Mouse (Mus musculus) liver, postnatal 0 days (tissue): ENCODE results near the gene C8a. TPM values are rescaled to one million over a fixed set of nuclear protein-coding genes. Genes with fewer than 3 reads are reported as not detected.

Experiments used
- ATAC-seq: fragments of 200-750 bp; cut with Nextera tagmentation; 2 replicates; pipeline ENCODE4 v1.8.0; 2017; ENCODE audit warnings: mild to moderate bottlenecking, moderate library complexity
- DNase-seq: peaks from one replicate; pipeline ENCODE4 v3.0.0-alpha.2; 2016
- H3K27ac ChIP-seq: fragments of 300-500 bp; sonication (generic); 2 replicates; pipeline ENCODE4 v1.5.1; 2014; ENCODE audit warnings: antibody characterized with exemption, moderate library complexity, mild to moderate bottlenecking, low read depth
- H3K27me3 ChIP-seq: fragments of 300-500 bp; sonication (generic); 2 replicates; pipeline ENCODE4 v1.6.1; 2014; ENCODE audit warnings: low read length, control low read depth, mixed read lengths; ENCODE audit not compliant: insufficient read depth
- H3K36me3 ChIP-seq: fragments of 300-500 bp; sonication (generic); replicated peaks from 2 replicates; pipeline ENCODE4 v1.6.1; 2014; ENCODE audit warnings: mild to moderate bottlenecking, control low read depth, low read length, moderate library complexity, mixed read lengths; ENCODE audit not compliant: insufficient read depth
- H3K4me1 ChIP-seq: fragments of 300-500 bp; sonication (generic); 2 replicates; pipeline ENCODE4 v1.6.1; 2014; ENCODE audit warnings: antibody characterized with exemption, mild to moderate bottlenecking, control low read depth; ENCODE audit not compliant: insufficient read depth
- H3K4me2 ChIP-seq: fragments of 300-500 bp; sonication (generic); 2 replicates; pipeline ENCODE4 v1.6.1; 2014; ENCODE audit warnings: low read depth, mild to moderate bottlenecking, low read length, moderate library complexity, mixed read lengths
- H3K4me3 ChIP-seq: fragments of 300-500 bp; sonication (generic); 2 replicates; pipeline ENCODE4 v1.5.1; 2014; ENCODE audit warnings: low read depth, low read length
- H3K9ac ChIP-seq: fragments of 300-500 bp; sonication (generic); replicated peaks from 2 replicates; pipeline ENCODE4 v1.6.1; 2014; ENCODE audit warnings: mild to moderate bottlenecking, moderate library complexity
- H3K9me3 ChIP-seq: fragments of 300-500 bp; sonication (generic); 2 replicates; pipeline ENCODE4 v1.6.1; 2016; ENCODE audit warnings: mild to moderate bottlenecking, control low read depth, low read length, mixed read lengths
- CTCF ChIP-seq: sonication (generic); IDR thresholded peaks from 2 replicates; pipeline ENCODE4 v1.5.1; 2016; ENCODE audit warnings: antibody characterized with exemption, low read depth
- EP300 ChIP-seq: IDR thresholded peaks from 2 replicates; pipeline ENCODE4 v1.6.1; 2016; ENCODE audit warnings: antibody characterized with exemption, low read depth, mild to moderate bottlenecking
- WGBS: fragments of 180-500 bp; shearing (Covaris S2); extraction: QIAGEN DNeasy Blood & Tissue Kit; methylation state at CpG from one replicate; pipeline ENCODE4 v1.1.7; 2014; ENCODE audit not compliant: insufficient replicate concordance; 5-methylcytosine and 5-hydroxymethylcytosine counted together
- polyA plus RNA-seq: library from polyadenylated mRNA; unstranded; fragments of >200 nt; fragmentation: Nextera tagmentation; extraction: Ambion mirVana; gene quantifications from 2 replicates; pipeline ENCODE4 v1.2.1, GENCODE M21; 2015

Gene C8a
- polyA plus RNA-seq, 1 experiment from 2014 or later, result 33.1 TPM

- ATAC-seq, result no peak
- Histone ChIP-seq H3K27me3 (no peaks in the 10 kb centered on the region), H3K9ac (no peak overlapping the region), H3K4me2 (no peak overlapping the region), H3K27ac (no peak overlapping the region), H3K36me3 (peaks cover 13% of the 10 kb centered on the region), H3K4me1 (0 out of 2 replicates have a peak, but pooled peaks cover under 1% of the 10 kb centered on the region), H3K9me3 (no peaks in the 10 kb centered on the region), H3K4me3 (no peak overlapping the region)
- WGBS, result 76% methylated on average over 5 of the region's 5 CpGs
- TF ChIP-seq CTCF, result no peak
- no peak for TF ChIP-seq EP300
- DNase-seq, result no peak
Measured at GRCm38 (mm10) chr4:104828939-104829338, 47.3 kb downstream of the C8a start.

GRCm38 (mm10) chr4:104824381-104825077 lies 51.7 kb downstream of the C8a start:
- ATAC-seq (peak; percentile 82), DNase-seq (peak; percentile 28)
- H3K4me3 ChIP-seq, result no peak overlapping the region
- TF ChIP-seq EP300 (peak; percentile 64), CTCF (no peak)
- H3K4me2 ChIP-seq, result no peak overlapping the region
- no peak overlapping the region for H3K9ac ChIP-seq
- H3K4me1 ChIP-seq, result peaks cover 10% of the 10 kb centered on the region; the same call in 1 of the 2 replicates
- peaks cover 11% of the 10 kb centered on the region for H3K36me3 ChIP-seq
- 54% methylated on average over 7 of the region's 7 CpGs for WGBS
- H3K27me3 ChIP-seq, result no peaks in the 10 kb centered on the region
- H3K27ac ChIP-seq, result peak overlapping the region; percentile 97
- H3K9me3 ChIP-seq, result no peaks in the 10 kb centered on the region

DNA sequence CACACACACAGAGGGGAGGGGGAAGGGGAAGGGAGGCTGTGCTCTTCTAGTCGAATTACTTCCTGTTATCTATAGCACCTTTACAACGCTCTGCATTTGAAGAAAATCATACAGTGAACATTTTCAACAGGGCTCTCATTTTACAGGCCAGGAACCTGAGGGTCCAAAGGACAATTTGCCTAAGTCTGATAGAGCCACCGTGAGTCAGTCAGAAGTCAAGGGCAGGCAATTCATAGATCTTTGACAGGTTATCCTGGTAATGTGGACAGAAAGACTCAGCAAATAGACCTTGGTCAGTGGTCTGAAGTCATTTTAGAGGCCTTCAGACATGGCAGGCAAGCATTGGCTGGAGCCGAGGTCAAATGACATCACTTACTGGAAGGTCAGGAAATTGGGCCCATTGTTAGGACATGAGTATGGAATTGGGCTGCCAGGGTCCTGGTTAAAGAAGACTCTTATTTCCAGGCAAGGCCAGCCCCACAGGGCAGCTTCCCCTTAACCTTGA lies 52.5 kb downstream of the C8a start:
- DNase-seq (no peak), ATAC-seq (peak; percentile 76)
- H3K27me3 ChIP-seq, result no peaks in the 10 kb centered on the region
- no peak overlapping the region for H3K4me3 ChIP-seq
- H3K9ac ChIP-seq, result no peak overlapping the region
- H3K4me1 ChIP-seq, result peaks cover 16% of the 10 kb centered on the region
- H3K4me2 ChIP-seq, result no peak overlapping the region
- no peaks in the 10 kb centered on the region for H3K9me3 ChIP-seq
- TF ChIP-seq CTCF (no peak), EP300 (peak; percentile 68)
- peaks cover 11% of the 10 kb centered on the region for H3K36me3 ChIP-seq
- WGBS, result 39% methylated on average over 4 of the region's 4 CpGs
- H3K27ac ChIP-seq, result peak overlapping the region; percentile 97

DNA sequence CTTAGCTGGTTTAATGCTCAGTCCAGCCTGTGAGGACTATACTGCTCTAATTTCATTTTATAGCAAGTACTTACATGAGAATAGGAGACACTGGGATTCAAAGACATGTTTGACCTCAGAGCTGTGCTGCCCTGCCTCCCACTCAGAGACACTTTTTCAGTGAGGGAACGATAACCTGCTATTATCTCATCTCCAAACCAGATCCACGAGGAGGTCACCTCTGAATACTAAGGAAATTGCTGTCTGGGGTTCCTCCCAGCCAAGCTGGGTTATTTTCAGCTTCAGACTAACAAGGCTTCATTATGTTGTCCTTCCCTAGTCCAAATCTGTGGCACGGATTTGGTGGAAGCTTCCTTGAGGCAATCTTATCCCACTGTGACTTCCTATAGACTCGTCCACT lies 56.3 kb downstream of the C8a start:
- Histone ChIP-seq H3K4me2 (no peak overlapping the region), H3K4me1 (peaks cover 23% of the 10 kb centered on the region), H3K36me3 (no peaks in the 10 kb centered on the region; the same call in 1 of the 2 replicates), H3K27ac (peak overlapping the region; percentile 78; the same call in 1 of the 2 replicates), H3K27me3 (no peaks in the 10 kb centered on the region), H3K4me3 (no peak overlapping the region), H3K9ac (no peak overlapping the region), H3K9me3 (no peaks in the 10 kb centered on the region)
- TF ChIP-seq CTCF, result no peak
- no peak for TF ChIP-seq EP300
- DNase-seq, result no peak
- no peak for ATAC-seq
- 55% methylated on average over 4 of the region's 4 CpGs for WGBS

GRCm38 (mm10) chr4:104818986-104819385 lies 57.2 kb downstream of the C8a start:
- Histone ChIP-seq H3K4me1 (peaks cover 23% of the 10 kb centered on the region), H3K9me3 (no peaks in the 10 kb centered on the region), H3K27me3 (no peaks in the 10 kb centered on the region), H3K4me2 (no peak overlapping the region), H3K36me3 (no peaks in the 10 kb centered on the region; the same call in 1 of the 2 replicates), H3K9ac (no peak overlapping the region), H3K27ac (peak overlapping the region; percentile 78), H3K4me3 (no peak overlapping the region)
- WGBS, result 52% methylated on average over 4 of the region's 4 CpGs
- DNase-seq (no peak), ATAC-seq (no peak)
- TF ChIP-seq EP300 (no peak), CTCF (no peak)

DNA sequence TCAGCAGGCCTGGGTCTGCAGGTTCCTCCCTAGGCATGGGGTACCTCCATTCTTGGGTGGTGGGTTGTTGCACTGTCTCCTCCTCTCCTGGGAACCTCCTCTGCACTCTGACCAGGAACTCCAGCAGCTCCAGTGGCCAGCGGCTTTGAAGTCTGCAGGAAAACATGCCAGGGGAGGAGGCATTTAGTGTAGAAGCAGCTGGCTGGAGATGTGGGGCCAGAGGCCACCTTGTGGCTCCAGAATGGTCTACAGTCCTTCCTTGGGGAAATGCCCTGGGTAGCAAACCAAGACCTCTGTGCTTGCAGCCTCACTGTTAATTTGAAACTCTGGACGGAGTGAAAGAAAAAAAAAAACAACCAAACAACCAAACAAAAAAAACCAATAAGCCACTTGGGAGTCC lies 58.7 kb downstream of the C8a start:
- DNase-seq, result no peak
- H3K27ac ChIP-seq, result peak overlapping the region; percentile 78
- no peak overlapping the region for H3K4me2 ChIP-seq
- H3K4me3 ChIP-seq, result no peak overlapping the region
- no peaks in the 10 kb centered on the region for H3K9me3 ChIP-seq
- peaks cover 15% of the 10 kb centered on the region; the same call in 1 of the 2 replicates for H3K4me1 ChIP-seq
- no peaks in the 10 kb centered on the region for H3K27me3 ChIP-seq
- no peaks in the 10 kb centered on the region; the same call in 1 of the 2 replicates for H3K36me3 ChIP-seq
- TF ChIP-seq CTCF, result no peak
- no peak for TF ChIP-seq EP300
- ATAC-seq, result no peak
- no peak overlapping the region for H3K9ac ChIP-seq
- WGBS, result 43% methylated on average over 2 of the region's 2 CpGs
